ENCODE assay signal across 24 mouse cellular contexts in genomic region chr3:115462623-115463022, GRCm38 (mm10).
DNase-seq lines count a peak whose midpoint lies in the region; ATAC-seq and TF ChIP-seq lines count a peak whose summit lies in the region.
"Had no signal": no experiment of that assay in that cellular context is flagged by ENCODE, and none has a peak within 500 bp of the region (broad histone marks: within the 10 kb centered on the region; RNA-seq: fewer than 3 reads in every experiment).

No protein-coding gene starts in this region.

- ATAC-seq in forebrain, embryonic 11.5 days (replicated peaks; ENCODE audit: low FRiP score), result 0 out of 2 replicates have a peak, but pooled peaks have one; percentile 37
- ATAC-seq in forebrain, embryonic 13.5 days, result no peak
- peak; percentile 41; the same call in 1 of the 2 replicates for ATAC-seq in midbrain, embryonic 12.5 days (ENCODE audit: low FRiP score, low read depth)
- no peak for ATAC-seq in midbrain, embryonic 14.5 days (ENCODE audit: low FRiP score, low TSS enrichment)
- ATAC-seq in hindbrain, embryonic 12.5 days (ENCODE audit: low FRiP score), result 0 out of 2 replicates have a peak, but pooled peaks have one; percentile 46
- ATAC-seq in hindbrain, embryonic 15.5 days (ENCODE audit: low FRiP score, low read depth), result 0 out of 2 replicates have a peak, but pooled peaks have one; percentile 30
- ATAC-seq: CD4-positive, CD25-positive, alpha-beta regulatory T cell, adult 4 months; intestine, postnatal 0 days had no signal

- no peak overlapping the region for H3K9ac ChIP-seq in forebrain, embryonic 11.5 days (ENCODE audit: low read length)
- H3K9ac ChIP-seq in forebrain, embryonic 13.5 days, result no peak overlapping the region
- no peak overlapping the region for H3K9ac ChIP-seq in midbrain, embryonic 12.5 days (replicated peaks)
- no peak overlapping the region for H3K9ac ChIP-seq in midbrain, embryonic 14.5 days (replicated peaks; ENCODE audit: low read length)
- H3K9ac ChIP-seq in hindbrain, embryonic 12.5 days, result no peak overlapping the region
- no peak overlapping the region for H3K9ac ChIP-seq in hindbrain, embryonic 15.5 days
- H3K9ac ChIP-seq: embryonic facial prominence, embryonic 12.5 days; limb, embryonic 13.5 days; lung, embryonic 15.5 days; neural tube, embryonic 12.5 days had no signal

- no peaks in the 10 kb centered on the region for H3K4me1 ChIP-seq in forebrain, embryonic 11.5 days (replicated peaks; ENCODE audit: control insufficient read depth, insufficient read depth, low read length)
- no peaks in the 10 kb centered on the region for H3K4me1 ChIP-seq in forebrain, embryonic 13.5 days
- H3K4me1 ChIP-seq in midbrain, embryonic 12.5 days, result no peaks in the 10 kb centered on the region
- H3K4me1 ChIP-seq in midbrain, embryonic 14.5 days (ENCODE audit: control insufficient read depth, insufficient read depth, low read length), result no peaks in the 10 kb centered on the region
- H3K4me1 ChIP-seq in hindbrain, embryonic 12.5 days, result no peaks in the 10 kb centered on the region
- no peaks in the 10 kb centered on the region for H3K4me1 ChIP-seq in hindbrain, embryonic 15.5 days (replicated peaks)
- H3K4me1 ChIP-seq: embryonic facial prominence, embryonic 12.5 days; limb, embryonic 13.5 days; lung, embryonic 15.5 days; midbrain, embryonic 10.5 days; neural tube, embryonic 12.5 days had no signal

- no peaks in the 10 kb centered on the region for H3K36me3 ChIP-seq in forebrain, embryonic 11.5 days (ENCODE audit: control insufficient read depth, insufficient read depth, low read length)
- no peaks in the 10 kb centered on the region for H3K36me3 ChIP-seq in forebrain, embryonic 13.5 days (ENCODE audit: poor library complexity, severe bottlenecking)
- H3K36me3 ChIP-seq in midbrain, embryonic 12.5 days, result no peaks in the 10 kb centered on the region
- H3K36me3 ChIP-seq in midbrain, embryonic 14.5 days (ENCODE audit: control insufficient read depth, insufficient read depth, low read length), result no peaks in the 10 kb centered on the region
- H3K36me3 ChIP-seq in hindbrain, embryonic 12.5 days, result no peaks in the 10 kb centered on the region
- H3K36me3 ChIP-seq in hindbrain, embryonic 15.5 days, result no peaks in the 10 kb centered on the region
- H3K36me3 ChIP-seq: embryonic facial prominence, embryonic 12.5 days; limb, embryonic 13.5 days; lung, embryonic 15.5 days; midbrain, embryonic 10.5 days; neural tube, embryonic 12.5 days had no signal

- H3K27ac ChIP-seq in forebrain, embryonic 11.5 days (ENCODE audit: low read depth, low read length), result no peak overlapping the region
- H3K27ac ChIP-seq in forebrain, embryonic 13.5 days, result no peak overlapping the region
- H3K27ac ChIP-seq in midbrain, embryonic 12.5 days (replicated peaks), result no peak overlapping the region
- no peak overlapping the region for H3K27ac ChIP-seq in midbrain, embryonic 14.5 days (replicated peaks; ENCODE audit: low read depth, low read length)
- no peak overlapping the region for H3K27ac ChIP-seq in hindbrain, embryonic 12.5 days
- no peak overlapping the region for H3K27ac ChIP-seq in hindbrain, embryonic 15.5 days (replicated peaks)
- no peak overlapping the region for H3K27ac ChIP-seq in layer of hippocampus, adult 2 months
- H3K27ac ChIP-seq: embryonic facial prominence, embryonic 12.5 days; limb, embryonic 13.5 days; lung, embryonic 15.5 days; midbrain, embryonic 10.5 days; neural tube, embryonic 12.5 days had no signal

- H3K27me3 ChIP-seq in forebrain, embryonic 11.5 days (ENCODE audit: control insufficient read depth, insufficient read depth, low read length), result no peaks in the 10 kb centered on the region
- no peaks in the 10 kb centered on the region for H3K27me3 ChIP-seq in forebrain, embryonic 13.5 days
- H3K27me3 ChIP-seq in midbrain, embryonic 12.5 days, result no peaks in the 10 kb centered on the region
- no peaks in the 10 kb centered on the region for H3K27me3 ChIP-seq in midbrain, embryonic 14.5 days (ENCODE audit: control insufficient read depth, insufficient read depth, low read length)
- no peaks in the 10 kb centered on the region for H3K27me3 ChIP-seq in hindbrain, embryonic 12.5 days
- H3K27me3 ChIP-seq in hindbrain, embryonic 15.5 days, result no peaks in the 10 kb centered on the region
- H3K27me3 ChIP-seq: embryonic facial prominence, embryonic 12.5 days; limb, embryonic 13.5 days; lung, embryonic 15.5 days; neural tube, embryonic 12.5 days had no signal

- no peak overlapping the region for H3K4me3 ChIP-seq in forebrain, embryonic 11.5 days (ENCODE audit: low read depth, low read length)
- no peak overlapping the region for H3K4me3 ChIP-seq in forebrain, embryonic 13.5 days
- no peak overlapping the region for H3K4me3 ChIP-seq in midbrain, embryonic 12.5 days
- H3K4me3 ChIP-seq in midbrain, embryonic 14.5 days (replicated peaks; ENCODE audit: low read depth, low read length), result no peak overlapping the region
- no peak overlapping the region for H3K4me3 ChIP-seq in hindbrain, embryonic 12.5 days
- H3K4me3 ChIP-seq in hindbrain, embryonic 15.5 days, result no peak overlapping the region
- H3K4me3 ChIP-seq in layer of hippocampus, adult 2 months, result no peak overlapping the region
- H3K4me3 ChIP-seq: embryonic facial prominence, embryonic 12.5 days; limb, embryonic 13.5 days; lung, embryonic 15.5 days; midbrain, embryonic 10.5 days; neural tube, embryonic 12.5 days had no signal

- no peak for DNase-seq in forebrain, embryonic 11.5 days (ENCODE audit: low spot score)
- no peak for DNase-seq in midbrain, embryonic 14.5 days
- DNase-seq in layer of hippocampus, adult 2 months (ENCODE audit: low spot score in 2 of 2), result no peak
- DNase-seq: adrenal gland, postnatal 14 days; cerebellum, adult 11-12 months; cerebellum, adult 9-11 months; gastrocnemius, postnatal 10 days; heart, postnatal 14 days; kidney, adult 9 months; kidney, postnatal 10 days; retina, postnatal 1 day; right cerebral cortex, postnatal 14 days had no signal

- no peaks in the 10 kb centered on the region for H3K9me3 ChIP-seq in forebrain, embryonic 11.5 days (ENCODE audit: control insufficient read depth, low read length)
- H3K9me3 ChIP-seq in forebrain, embryonic 13.5 days (replicated peaks), result no peaks in the 10 kb centered on the region
- H3K9me3 ChIP-seq in midbrain, embryonic 12.5 days, result no peaks in the 10 kb centered on the region
- H3K9me3 ChIP-seq in midbrain, embryonic 14.5 days (ENCODE audit: control insufficient read depth, low read length), result no peaks in the 10 kb centered on the region
- H3K9me3 ChIP-seq in hindbrain, embryonic 12.5 days (replicated peaks), result no peaks in the 10 kb centered on the region
- no peaks in the 10 kb centered on the region for H3K9me3 ChIP-seq in hindbrain, embryonic 15.5 days
- H3K9me3 ChIP-seq: embryonic facial prominence, embryonic 12.5 days; limb, embryonic 13.5 days; lung, embryonic 15.5 days; midbrain, embryonic 10.5 days; neural tube, embryonic 12.5 days had no signal

- no peak for TF ChIP-seq CTCF in layer of hippocampus, adult 2 months (conservative IDR thresholded peaks at IDR 0.05)

- no peak overlapping the region for H3K4me2 ChIP-seq in forebrain, embryonic 11.5 days (ENCODE audit: low read depth, low read length, severe bottlenecking)
- H3K4me2 ChIP-seq in forebrain, embryonic 13.5 days, result no peak overlapping the region
- H3K4me2 ChIP-seq in midbrain, embryonic 12.5 days (replicated peaks), result no peak overlapping the region
- H3K4me2 ChIP-seq in midbrain, embryonic 14.5 days (ENCODE audit: low read length), result no peak overlapping the region
- H3K4me2 ChIP-seq in hindbrain, embryonic 12.5 days (replicated peaks), result no peak overlapping the region
- no peak overlapping the region for H3K4me2 ChIP-seq in hindbrain, embryonic 15.5 days
- H3K4me2 ChIP-seq: embryonic facial prominence, embryonic 12.5 days; limb, embryonic 13.5 days; liver, embryonic 11.5 days; lung, embryonic 15.5 days; neural tube, embryonic 12.5 days had no signal

- WGBS in forebrain, embryonic 11.5 days, result 81% methylated on average over 3 of the region's 3 CpGs
- WGBS in forebrain, embryonic 13.5 days, result 83% methylated on average over 3 of the region's 3 CpGs
- WGBS in midbrain, embryonic 12.5 days, result 74% methylated on average over 3 of the region's 3 CpGs
- WGBS in midbrain, embryonic 14.5 days, result 74% methylated on average over 3 of the region's 3 CpGs
- 49% methylated on average over 3 of the region's 3 CpGs for WGBS in hindbrain, embryonic 12.5 days
- WGBS in hindbrain, embryonic 15.5 days, result 59% methylated on average over 3 of the region's 3 CpGs

Comparison
In these comparisons a context has a peak if more than half of its experiments do, and no peak if none do; other contexts are left out.
1. ATAC-seq: peak in forebrain, embryonic 11.5 days (single experiment), midbrain, embryonic 12.5 days (single experiment), hindbrain, embryonic 12.5 days (single experiment) and hindbrain, embryonic 15.5 days (single experiment); none in forebrain, embryonic 13.5 days (single experiment) and midbrain, embryonic 14.5 days (single experiment).